In genomic region chr19:4155223-4156072, GRCm38 (mm10) we compare ENCODE assay signal across 11 mouse cellular contexts. TPM values are rescaled to one million over a fixed set of nuclear protein-coding genes. Genes with fewer than 3 reads are reported as not detected.
A peak's percentile ranks its signal among the peaks of the same experiment; 100 is the strongest.
DNase-seq lines count a peak whose midpoint lies in the region; ATAC-seq and TF ChIP-seq lines count a peak whose summit lies in the region.
"Had no signal": no experiment of that assay in that cellular context is flagged by ENCODE, and none has a peak within 500 bp of the region (broad histone marks: within the 10 kb centered on the region; RNA-seq: fewer than 3 reads in every experiment).

No protein-coding gene starts in this region.

- H3K27ac ChIP-seq in limb, embryonic 12.5 days: no peak overlapping the region
- no peak overlapping the region for H3K27ac ChIP-seq in limb, embryonic 10.5 days
- H3K27ac ChIP-seq in liver, embryonic 16.5 days (ENCODE audit: low read length): peak overlapping the region; percentile 31

- no peak overlapping the region for H3K4me2 ChIP-seq in limb, embryonic 12.5 days
- H3K4me2 ChIP-seq in liver, embryonic 16.5 days (ENCODE audit: low read depth, low read length): 0 out of 2 replicates have a peak overlapping the region, but pooled peaks have one; percentile 10

- peak overlapping the region; percentile 42; the same call in 1 of the 2 replicates for H3K9ac ChIP-seq in limb, embryonic 12.5 days (replicated peaks)
- H3K9ac ChIP-seq in liver, embryonic 16.5 days (ENCODE audit: low read depth, low read length): peak overlapping the region; percentile 33; the same call in 1 of the 2 replicates

- H3K27me3 ChIP-seq in limb, embryonic 12.5 days: no peaks in the 10 kb centered on the region
- no peaks in the 10 kb centered on the region for H3K27me3 ChIP-seq in limb, embryonic 10.5 days (ENCODE audit: low read depth, poor library complexity, severe bottlenecking)
- no peaks in the 10 kb centered on the region for H3K27me3 ChIP-seq in G1E (ENCODE audit: insufficient read depth, low read length)
- H3K27me3 ChIP-seq in liver, embryonic 16.5 days (ENCODE audit: control insufficient read depth, insufficient read depth, low read depth, low read length): no peaks in the 10 kb centered on the region

- no peak overlapping the region for H3K4me3 ChIP-seq in limb, embryonic 12.5 days (replicated peaks)
- H3K4me3 ChIP-seq in limb, embryonic 10.5 days: no peak overlapping the region
- peak overlapping the region; percentile 38; the same call in 1 of the 2 replicates for H3K4me3 ChIP-seq in G1E (ENCODE audit: low read depth, low read length)
- H3K4me3 ChIP-seq in liver, embryonic 16.5 days (ENCODE audit: low read depth, low read length): peak overlapping the region; percentile 3
- H3K4me3 ChIP-seq: myocyte had no signal

- peaks cover 86% of the 10 kb centered on the region for H3K36me3 ChIP-seq in limb, embryonic 12.5 days
- peaks cover 91% of the 10 kb centered on the region for H3K36me3 ChIP-seq in limb, embryonic 10.5 days
- peaks cover 98% of the 10 kb centered on the region for H3K36me3 ChIP-seq in G1E (replicated peaks)
- peaks cover 7% of the 10 kb centered on the region for H3K36me3 ChIP-seq in liver, embryonic 16.5 days (ENCODE audit: control insufficient read depth, insufficient read depth)

- WGBS in limb, embryonic 12.5 days: 85% methylated on average over 6 of the region's 6 CpGs
- WGBS in limb, embryonic 10.5 days: 87% methylated on average over 6 of the region's 6 CpGs
- WGBS in liver, embryonic 16.5 days (ENCODE audit: insufficient replicate concordance): 39% methylated on average over 6 of the region's 6 CpGs

- peak; percentile 24 for DNase-seq in cerebellum, adult 8-10 months
- no peak for DNase-seq in cerebellum, adult 11 months
- DNase-seq in limb, embryonic 10.5 days (ENCODE audit: low spot score): no peak
- no peak for DNase-seq in G1E (ENCODE audit: low spot score)
- no peak for DNase-seq in frontal cortex, adult 2 months (ENCODE audit: extremely low spot score in 1 of 2, low spot score in 1 of 2)
- no peak for DNase-seq in embryo, embryonic 10 days (ENCODE audit: low spot score)

- ATAC-seq in limb, embryonic 12.5 days (ENCODE audit: insufficient number of reproducible peaks, insufficient read depth, low FRiP score, low TSS enrichment, low read depth): no peak
- ATAC-seq in G1E (ENCODE audit: extremely low read depth, insufficient number of reproducible peaks, low FRiP score, poor library complexity, severe bottlenecking): no peak
- no peak for ATAC-seq in liver, embryonic 16.5 days (ENCODE audit: low read depth)

- no peaks in the 10 kb centered on the region for H3K9me3 ChIP-seq in limb, embryonic 12.5 days
- H3K9me3 ChIP-seq in limb, embryonic 10.5 days (replicated peaks): no peaks in the 10 kb centered on the region
- H3K9me3 ChIP-seq in G1E (replicated peaks): no peaks in the 10 kb centered on the region
- no peaks in the 10 kb centered on the region for H3K9me3 ChIP-seq in liver, embryonic 16.5 days (replicated peaks; ENCODE audit: control insufficient read depth, low read length)

- H3K4me1 ChIP-seq in limb, embryonic 12.5 days (replicated peaks): no peaks in the 10 kb centered on the region
- peaks cover 12% of the 10 kb centered on the region; the same call in 1 of the 2 replicates for H3K4me1 ChIP-seq in limb, embryonic 10.5 days
- peaks cover 50% of the 10 kb centered on the region for H3K4me1 ChIP-seq in G1E (ENCODE audit: insufficient read depth, low read depth, low read length)
- H3K4me1 ChIP-seq in liver, embryonic 16.5 days (ENCODE audit: control insufficient read depth, low read depth, low read length): peaks cover 9% of the 10 kb centered on the region

- no peak for TF ChIP-seq CTCF in G1E (IDR thresholded peaks at IDR 0.05; ENCODE audit: low read depth, low read length)

RNA-seq across cellular contexts. Expression of gene Ptprcap, which starts 2.0 kb away (rescaled TPM):
- polyA plus RNA-seq in limb, embryonic 12.5 days (2016; fragmentation: Nextera tagmentation; extraction: Ambion mirVana): 1.3 and 1.4 TPM in 2 replicates
- 0.93 and 1.4 TPM in 2 replicates for polyA plus RNA-seq in limb, embryonic 10.5 days (2016; fragmentation: Nextera tagmentation; extraction: Ambion mirVana)
- total RNA-seq in G1E (2014; fragmentation: Nextera tagmentation) (88.5 and 107 TPM in 2 replicates), G1E (2017) (34.6 and 52.7 TPM in 2 replicates)
- 261 and 272 TPM in 2 replicates for polyA plus RNA-seq in G1E (2012)
- 17.6 and 17.9 TPM in 2 replicates for polyA plus RNA-seq in liver, embryonic 16.5 days (2015; fragmentation: Nextera tagmentation; extraction: Ambion mirVana)
- 1.9 and 2.3 TPM in 2 replicates for polyA plus RNA-seq in frontal cortex, adult 2 months (2012; rRNA removed)

RNA-seq across cellular contexts. Expression of gene Coro1b, which starts 7.0 kb away (rescaled TPM):
- polyA plus RNA-seq in limb, embryonic 12.5 days (2016; fragmentation: Nextera tagmentation; extraction: Ambion mirVana): 125 and 131 TPM in 2 replicates
- polyA plus RNA-seq in limb, embryonic 10.5 days (2016; fragmentation: Nextera tagmentation; extraction: Ambion mirVana): 129 and 148 TPM in 2 replicates
- 325 and 345 TPM in 2 replicates for total RNA-seq in G1E (2014; fragmentation: Nextera tagmentation)
- 157 and 189 TPM in 2 replicates for total RNA-seq in G1E (2017)
- 134 and 177 TPM in 2 replicates for polyA plus RNA-seq in G1E (2012)
- polyA plus RNA-seq in liver, embryonic 16.5 days (2015; fragmentation: Nextera tagmentation; extraction: Ambion mirVana): 72.4 and 74.8 TPM in 2 replicates
- polyA plus RNA-seq in frontal cortex, adult 2 months (2012; rRNA removed): 183 and 225 TPM in 2 replicates

RNA-seq across cellular contexts. Expression of gene Rps6kb2, which starts 7.7 kb away (rescaled TPM):
- 63.3 and 69.4 TPM in 2 replicates for polyA plus RNA-seq in limb, embryonic 12.5 days (2016; fragmentation: Nextera tagmentation; extraction: Ambion mirVana)
- polyA plus RNA-seq in limb, embryonic 10.5 days (2016; fragmentation: Nextera tagmentation; extraction: Ambion mirVana): 58.3 and 66.0 TPM in 2 replicates
- total RNA-seq in G1E (2014; fragmentation: Nextera tagmentation) (23.1 and 31.5 TPM in 2 replicates), G1E (2017) (16.1 and 23.6 TPM in 2 replicates)
- polyA plus RNA-seq in G1E (2012): 73.4 and 78.6 TPM in 2 replicates
- polyA plus RNA-seq in liver, embryonic 16.5 days (2015; fragmentation: Nextera tagmentation; extraction: Ambion mirVana): 29.4 and 31.9 TPM in 2 replicates
- 82.4 and 85.6 TPM in 2 replicates for polyA plus RNA-seq in frontal cortex, adult 2 months (2012; rRNA removed)

RNA-seq across cellular contexts. Expression of gene Cabp4, which starts 11.6 kb away (rescaled TPM):
- 0.12 and 0.14 TPM in 2 replicates for polyA plus RNA-seq in limb, embryonic 12.5 days (2016; fragmentation: Nextera tagmentation; extraction: Ambion mirVana)
- 0.15 TPM in 1 of 2 replicates, not detected in the other for polyA plus RNA-seq in limb, embryonic 10.5 days (2016; fragmentation: Nextera tagmentation; extraction: Ambion mirVana)
- total RNA-seq in G1E (2014; fragmentation: Nextera tagmentation) (0.75 TPM in 1 of 2 replicates, not detected in the other), G1E (2017) (0.11 TPM in 1 of 2 replicates, not detected in the other)
- polyA plus RNA-seq in G1E (2012): 0.03 TPM in 1 of 2 replicates, not detected in the other
- polyA plus RNA-seq in liver, embryonic 16.5 days (2015; fragmentation: Nextera tagmentation; extraction: Ambion mirVana): 0.18 and 0.20 TPM in 2 replicates
- 0.12 and 0.17 TPM in 2 replicates for polyA plus RNA-seq in frontal cortex, adult 2 months (2012; rRNA removed)
- total RNA-seq: left cerebral cortex, postnatal 36 days had no signal
- polyA plus RNA-seq: intestine, embryonic 14.5 days had no signal

RNA-seq across cellular contexts. Expression of gene Gpr152, which starts 15.9 kb away (rescaled TPM):
- polyA plus RNA-seq in limb, embryonic 12.5 days (2016; fragmentation: Nextera tagmentation; extraction: Ambion mirVana): not detected in 2 replicates
- not detected in 2 replicates for polyA plus RNA-seq in limb, embryonic 10.5 days (2016; fragmentation: Nextera tagmentation; extraction: Ambion mirVana)
- total RNA-seq in G1E (2014; fragmentation: Nextera tagmentation): not detected in 2 replicates
- 0.11 TPM in 1 of 2 replicates, not detected in the other for total RNA-seq in G1E (2017)
- not detected in 2 replicates for polyA plus RNA-seq in G1E (2012)
- 0.02 TPM in 1 of 2 replicates, not detected in the other for polyA plus RNA-seq in liver, embryonic 16.5 days (2015; fragmentation: Nextera tagmentation; extraction: Ambion mirVana)
- polyA plus RNA-seq in frontal cortex, adult 2 months (2012; rRNA removed): 0.06 and 0.11 TPM in 2 replicates
- total RNA-seq: left cerebral cortex, postnatal 36 days had no signal
- polyA plus RNA-seq: intestine, embryonic 14.5 days; myocyte had no signal

Comparison
In these comparisons a context has a peak if more than half of its experiments do, and no peak if none do; other contexts are left out.
1. H3K4me3 ChIP-seq: peak in G1E (single experiment) and liver, embryonic 16.5 days (single experiment); none in limb, embryonic 12.5 days (single experiment) and limb, embryonic 10.5 days (single experiment).
2. RNA of gene Ptprcap, which starts 2.0 kb away (polyA plus RNA-seq): 261 to 272 TPM in G1E; 17.6 to 17.9 TPM in liver, embryonic 16.5 days, 1.9 to 2.3 TPM in frontal cortex, adult 2 months, 1.3 to 1.4 TPM in limb, embryonic 12.5 days and 0.93 to 1.4 TPM in limb, embryonic 10.5 days; every median in the first group is over 10 times any median in the second.